Mouse (Mus musculus): ENCODE data around the gene Scgb1c1. TPM values are rescaled to one million over a fixed set of nuclear protein-coding genes. Genes with fewer than 3 reads are reported as not detected.

Scgb1c1 gene
- polyA plus RNA-seq, 3 experiments from 2014 or later = not detected

- ATAC-seq = no peak
Observed at GRCm38 (mm10) chr7:140843806-140844205, 1.5 kb upstream of the Scgb1c1 start.

- ATAC-seq = no peak
Observed at GRCm38 (mm10) chr7:140845683-140846082, 336 bp downstream of the Scgb1c1 start.

- ATAC-seq = no peak
Observed at GRCm38 (mm10) chr7:140846676-140847075, 1.3 kb downstream of the Scgb1c1 start.

- no peak for ATAC-seq
Observed at GRCm38 (mm10) chr7:140847755-140848580, 2.6 kb downstream of the Scgb1c1 start, which contains the start of gene Odf3. Odf3 (plus strand) TSS chr7:140847805.

GRCm38 (mm10) chr7:140848591-140848990, 3.2 kb downstream of the Scgb1c1 start:
- no peak for ATAC-seq

- ATAC-seq = no peak
Observed at GRCm38 (mm10) chr7:140851916-140852315, 6.6 kb downstream of the Scgb1c1 start.

- no peak for ATAC-seq
Observed at GRCm38 (mm10) chr7:140853386-140853785, 8.0 kb downstream of the Scgb1c1 start.

GRCm38 (mm10) chr7:140854483-140854882, 9.1 kb downstream of the Scgb1c1 start:
- no peak for ATAC-seq

GRCm38 (mm10) chr7:140855181-140855580, 9.8 kb downstream of the Scgb1c1 start:
- ATAC-seq = no peak

GRCm38 (mm10) chr7:140855860-140856784, 10.8 kb downstream of the Scgb1c1 start, which contains the start of gene Gm45785:
Gm45785 (minus strand) TSS chr7:140856331.
- ATAC-seq = peak; percentile 71

GRCm38 (mm10) chr7:140856785-140857549, 11.6 kb downstream of the Scgb1c1 start, which contains the start of gene Ric8a:
Ric8a (plus strand) TSS chr7:140856957.
- peak; percentile 65 for ATAC-seq

- peak; percentile 26 for ATAC-seq
Observed at GRCm38 (mm10) chr7:140857550-140858505, 12.5 kb downstream of the Scgb1c1 start, which contains the start of gene Bet1l. Bet1l (minus strand) TSS chr7:140857577.

- ATAC-seq = no peak
Observed at GRCm38 (mm10) chr7:140858746-140859145, 13.4 kb downstream of the Scgb1c1 start.

GRCm38 (mm10) chr7:140859997-140860396, 14.7 kb downstream of the Scgb1c1 start:
- ATAC-seq = no peak

- no peak for ATAC-seq
Observed at GRCm38 (mm10) chr7:140860728-140861127, 15.4 kb downstream of the Scgb1c1 start.

- ATAC-seq = no peak
Observed at GRCm38 (mm10) chr7:140864761-140865160, 19.4 kb downstream of the Scgb1c1 start.

- ATAC-seq = no peak
Observed at GRCm38 (mm10) chr7:140874224-140874623, 28.9 kb downstream of the Scgb1c1 start.

GRCm38 (mm10) chr7:140877364-140877763, 32.0 kb downstream of the Scgb1c1 start:
- ATAC-seq = no peak

GRCm38 (mm10) chr7:140879355-140879754, 34.0 kb downstream of the Scgb1c1 start:
- ATAC-seq = no peak

GRCm38 (mm10) chr7:140880419-140880818, 35.1 kb downstream of the Scgb1c1 start:
- ATAC-seq = no peak
